Mouse (Mus musculus) sigmoid colon, adult 10 weeks (tissue): ENCODE data around the gene Noxred1. TPM values are rescaled to one million over a fixed set of nuclear protein-coding genes. Genes with fewer than 3 reads are reported as not detected.

ENCODE experiments used
- polyA plus RNA-seq: library from polyadenylated mRNA; stranded (reverse); fragments of 350-450 nt; fragmentation: Illumina TruSeq; extraction: RNeasy Lipid Tissue Mini Kit (QIAGEN cat#74804); gene quantifications from one replicate; pipeline ENCODE4 v1.2.3, GENCODE M21; 2014; ENCODE audit warnings: low read depth, low replicate concordance

Gene Noxred1
- polyA plus RNA-seq: 1.4 TPM

GRCm38 (mm10) chr12:87238632-87239031, at the start of gene Noxred1:
Gene Noxred1, minus strand, starts transcription at chr12:87238732.

DNA sequence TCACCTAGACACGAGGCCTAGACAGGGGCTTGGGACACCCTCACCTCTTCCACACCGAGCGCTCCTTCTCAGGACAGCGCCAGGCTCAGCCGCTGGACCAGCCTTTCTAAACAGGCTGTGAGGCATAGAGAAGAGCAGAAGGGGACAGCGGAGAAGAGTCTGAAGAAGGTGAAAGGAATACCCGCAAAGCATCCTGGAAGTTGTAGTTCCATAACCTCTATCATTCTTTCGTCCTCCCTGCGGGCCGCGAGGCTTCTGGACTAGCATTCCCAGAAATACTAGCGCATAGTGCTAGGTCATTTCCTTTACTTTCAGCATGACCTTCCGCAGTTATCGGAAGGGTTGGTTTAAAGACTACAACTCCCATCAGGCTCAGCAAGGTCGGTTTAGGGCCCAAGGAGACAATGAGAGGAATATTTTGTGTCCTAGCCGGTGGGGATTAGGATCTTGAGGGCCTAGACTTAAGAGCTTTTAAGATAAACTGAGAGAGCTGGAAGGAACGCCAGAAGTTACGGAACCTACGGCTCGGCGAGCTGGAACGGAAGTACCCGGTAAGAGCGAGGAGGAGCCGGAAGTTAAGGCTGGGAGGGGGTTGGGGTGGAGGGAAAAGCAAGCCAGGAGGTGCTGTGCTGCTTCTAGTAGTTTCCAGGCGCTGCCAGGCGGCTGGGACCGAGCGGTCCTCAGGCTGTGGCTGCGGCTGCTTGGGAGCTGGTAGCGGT, 27.7 kb upstream of the Noxred1 start, which contains the start of the genes Vipas39 and Ahsa1:
Vipas39 (minus strand) TSS at position 149 of the 719 bp plus-strand sequence.
Ahsa1 (plus strand) TSS at position 372 of the 719 bp plus-strand sequence.

GRCm38 (mm10) chr12:87199973-87200586, 38.5 kb downstream of the Noxred1 start, which contains the start of gene Tmed8:
Gene Tmed8, minus strand, starts transcription at chr12:87200454.

GRCm38 (mm10) chr12:87199206-87199972, 39.1 kb downstream of the Noxred1 start, which contains the start of gene Samd15:
Gene Samd15, plus strand, starts transcription at chr12:87199723.

Other genes with a start within 250 kb of the Noxred1 start
- not detected for gene Zdhhc22, start 248.3 kb downstream of the Noxred1 start, polyA plus RNA-seq
- gene Tmem63c, start 217.4 kb downstream of the Noxred1 start, polyA plus RNA-seq: 0.16 TPM
- gene Ngb, start 136.2 kb downstream of the Noxred1 start, polyA plus RNA-seq: not detected
- gene Gstz1, start 91.6 kb downstream of the Noxred1 start, polyA plus RNA-seq: 42.9 TPM
- 7.3 TPM for gene Pomt2, start 90.8 kb downstream of the Noxred1 start, polyA plus RNA-seq
- gene Samd15, start 39.0 kb downstream of the Noxred1 start, polyA plus RNA-seq: 0.38 TPM
- 10.6 TPM for gene Tmed8, start 38.3 kb downstream of the Noxred1 start, polyA plus RNA-seq
- 21.9 TPM for gene Vipas39, start 27.5 kb upstream of the Noxred1 start, polyA plus RNA-seq
- 83.1 TPM for gene Ahsa1, start 27.7 kb upstream of the Noxred1 start, polyA plus RNA-seq
- not detected for gene Ism2, start 61.0 kb upstream of the Noxred1 start, polyA plus RNA-seq
- 394 TPM for gene Sptlc2, start 149.6 kb upstream of the Noxred1 start, polyA plus RNA-seq
- 139 TPM for gene Slirp, start 205.2 kb upstream of the Noxred1 start, polyA plus RNA-seq
- 25.8 TPM for gene Alkbh1, start 205.3 kb upstream of the Noxred1 start, polyA plus RNA-seq
- 90.1 TPM for gene Snw1, start 233.5 kb upstream of the Noxred1 start, polyA plus RNA-seq